Mouse (Mus musculus): Measurements from ENCODE around the gene Rbm11. TPM values are rescaled to one million over a fixed set of nuclear protein-coding genes. Genes with fewer than 3 reads are reported as not detected.

The Rbm11 gene
- polyA plus RNA-seq, 1 experiment: not detected

DNA sequence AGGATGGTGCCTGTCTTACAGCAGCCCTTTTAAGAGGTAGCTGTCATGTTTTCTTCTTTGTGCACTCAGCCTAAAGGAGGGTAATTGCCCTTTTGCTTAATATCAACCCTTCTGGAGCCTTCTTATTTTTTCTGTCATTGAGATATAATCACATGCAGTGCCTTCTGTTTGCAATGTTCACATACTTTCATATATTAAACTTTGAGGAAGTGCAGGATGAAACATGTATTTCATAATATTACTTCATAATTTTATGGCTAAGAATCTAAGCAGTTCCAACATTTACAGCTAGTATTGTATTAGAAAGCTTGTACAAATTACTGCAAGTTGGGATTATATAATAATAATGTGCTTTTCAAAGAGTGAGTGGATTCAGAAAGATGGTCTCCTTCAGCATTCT lies 19.9 kb downstream of the Rbm11 start:
- Histone ChIP-seq H3K27ac (ENCODE audit: control insufficient read depth, insufficient read depth, low read depth, low read length, poor library complexity) (no peak overlapping the region), H3K4me3 (replicated peaks; ENCODE audit: control insufficient read depth, low read depth, low read length) (no peak overlapping the region), H3K4me1 (ENCODE audit: control insufficient read depth, insufficient read depth, low read length) (no peaks in the 10 kb centered on the region)
- no peak for TF ChIP-seq CTCF (IDR thresholded peaks at IDR 0.05; ENCODE audit: control insufficient read depth, insufficient read depth, low read length)

DNA sequence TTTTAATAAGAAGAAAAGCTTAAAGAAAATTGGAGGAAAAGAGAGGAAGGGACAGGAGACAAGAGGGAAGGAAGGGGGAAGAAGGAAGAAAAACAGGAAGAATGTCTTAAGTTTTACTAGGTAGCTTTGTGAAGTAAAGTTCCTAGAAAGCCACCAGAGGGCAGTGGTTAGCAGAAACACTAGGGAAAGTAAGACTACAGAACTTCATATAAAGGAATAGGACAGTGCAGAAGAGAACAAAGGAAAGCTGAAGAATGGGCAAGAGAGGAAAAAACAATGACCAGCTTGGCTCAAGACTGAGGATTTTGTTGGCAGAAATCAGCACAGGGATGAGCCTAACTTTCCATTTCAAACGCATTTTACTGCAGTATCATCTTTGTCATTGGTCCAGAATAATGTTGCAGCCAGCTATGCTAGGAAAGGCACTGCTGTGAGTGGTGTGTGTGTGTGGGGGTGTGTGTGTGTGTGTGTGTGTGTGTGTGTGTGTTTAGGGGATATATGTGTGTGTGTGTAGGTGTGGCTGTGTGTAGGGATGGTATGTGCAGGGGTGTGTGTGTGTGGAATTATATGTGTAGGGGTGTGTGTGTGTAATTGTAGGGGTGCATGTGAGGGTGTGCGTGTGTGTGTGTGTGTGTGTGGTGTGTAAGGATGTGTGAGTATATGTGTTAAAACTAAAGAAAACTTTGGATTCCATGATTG lies 25.2 kb downstream of the Rbm11 start:
- TF ChIP-seq POLR2A (IDR thresholded peaks at IDR 0.05; ENCODE audit: borderline replicate concordance, control insufficient read depth, low read depth, low read length): no peak
- TF ChIP-seq CTCF (IDR thresholded peaks at IDR 0.05; ENCODE audit: control insufficient read depth, insufficient read depth, low read length): peak; percentile 25; the same call in 1 of the 2 replicates
- Histone ChIP-seq H3K27ac (ENCODE audit: control insufficient read depth, insufficient read depth, low read depth, low read length, poor library complexity) (no peak overlapping the region), H3K4me3 (replicated peaks; ENCODE audit: control insufficient read depth, low read depth, low read length) (no peak overlapping the region), H3K4me1 (ENCODE audit: control insufficient read depth, insufficient read depth, low read length) (no peaks in the 10 kb centered on the region)
- WGBS: 52% methylated on average over 2 of the region's 2 CpGs

DNA sequence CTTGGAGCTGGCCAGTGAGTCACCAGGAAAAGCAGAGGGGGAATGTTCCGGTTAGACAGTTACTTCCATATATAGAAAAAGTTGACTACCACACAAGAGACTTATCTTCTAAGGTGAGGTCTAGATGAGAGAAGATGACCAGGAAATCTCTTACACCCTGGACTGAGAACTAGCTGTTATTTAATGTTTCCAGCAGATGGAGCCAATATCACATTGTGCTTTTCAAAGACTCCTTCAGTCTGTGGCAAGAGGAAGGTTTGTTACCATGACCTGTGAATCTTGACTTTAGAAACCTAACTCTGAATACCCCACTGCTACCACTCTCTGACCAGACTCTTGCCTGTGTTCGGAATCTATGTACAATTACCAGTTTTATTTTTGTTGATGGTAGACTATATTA lies 35.2 kb downstream of the Rbm11 start:
- 77% methylated on average over 2 of the region's 2 CpGs for WGBS
- H3K4me1 ChIP-seq (ENCODE audit: control insufficient read depth, insufficient read depth, low read length): no peaks in the 10 kb centered on the region
- no peak for TF ChIP-seq POLR2A (IDR thresholded peaks at IDR 0.05; ENCODE audit: borderline replicate concordance, control insufficient read depth, low read depth, low read length)
- no peak for TF ChIP-seq CTCF (IDR thresholded peaks at IDR 0.05; ENCODE audit: control insufficient read depth, insufficient read depth, low read length)
- no peak overlapping the region for H3K4me3 ChIP-seq (replicated peaks; ENCODE audit: control insufficient read depth, low read depth, low read length)
- no peak overlapping the region for H3K27ac ChIP-seq (ENCODE audit: control insufficient read depth, insufficient read depth, low read depth, low read length, poor library complexity)

Other genes starting within 250 kb of the Rbm11 start
- gene Lipi, start 6.8 kb upstream of the Rbm11 start, polyA plus RNA-seq (2011; ENCODE audit: insufficient read depth, insufficient read length, low replicate concordance, missing spikeins): not detected in 2 replicates
- 2.5 and 4.7 TPM in 2 replicates for gene Hspa13, start 174.3 kb downstream of the Rbm11 start, polyA plus RNA-seq (2011; ENCODE audit: insufficient read depth, insufficient read length, low replicate concordance, missing spikeins)